Mouse (Mus musculus): Measurements from ENCODE around the gene Hpse2. TPM values are rescaled to one million over a fixed set of nuclear protein-coding genes. Genes with fewer than 3 reads are reported as not detected.

Hpse2 gene
- polyA plus RNA-seq, 1 experiment from 2014 or later, result 3.3 TPM

- H3K4me2 ChIP-seq (replicated peaks; ENCODE audit: low read depth), result no peak overlapping the region
- no peak overlapping the region for H3K4me3 ChIP-seq (ENCODE audit: low read depth, low read length)
- TF ChIP-seq CTCF (IDR thresholded peaks at IDR 0.05; ENCODE audit: low read depth), result no peak
- no peaks in the 10 kb centered on the region for H3K9me3 ChIP-seq (ENCODE audit: control insufficient read depth)
- H3K27ac ChIP-seq (ENCODE audit: low read depth, low read length), result no peak overlapping the region
- WGBS, result 81% methylated on average over 6 of the region's 6 CpGs
- H3K9ac ChIP-seq (ENCODE audit: low read depth, low read length), result no peak overlapping the region
- no peak for ATAC-seq
- H3K27me3 ChIP-seq (replicated peaks; ENCODE audit: control insufficient read depth, insufficient read depth, low read length), result no peaks in the 10 kb centered on the region
- 0 out of 2 replicates have a peak, but pooled peaks cover 3% of the 10 kb centered on the region for H3K4me1 ChIP-seq (replicated peaks; ENCODE audit: control insufficient read depth, insufficient read depth, low read length)
- no peaks in the 10 kb centered on the region; the same call in 1 of the 2 replicates for H3K36me3 ChIP-seq (ENCODE audit: control insufficient read depth, insufficient read depth)
Observed at GRCm38 (mm10) chr19:42756671-42757070, 631.5 kb downstream of the Hpse2 start.

- Histone ChIP-seq H3K27me3 (replicated peaks; ENCODE audit: control insufficient read depth, insufficient read depth, low read length) (no peaks in the 10 kb centered on the region), H3K4me3 (ENCODE audit: low read depth, low read length) (no peak overlapping the region), H3K9me3 (ENCODE audit: control insufficient read depth) (no peaks in the 10 kb centered on the region), H3K36me3 (ENCODE audit: control insufficient read depth, insufficient read depth) (no peaks in the 10 kb centered on the region; the same call in 1 of the 2 replicates), H3K9ac (ENCODE audit: low read depth, low read length) (no peak overlapping the region), H3K4me1 (replicated peaks; ENCODE audit: control insufficient read depth, insufficient read depth, low read length) (0 out of 2 replicates have a peak, but pooled peaks cover 3% of the 10 kb centered on the region), H3K4me2 (replicated peaks; ENCODE audit: low read depth) (no peak overlapping the region), H3K27ac (ENCODE audit: low read depth, low read length) (no peak overlapping the region)
- ATAC-seq, result no peak
- 70% methylated on average over 15 of the region's 15 CpGs for WGBS
- no peak for TF ChIP-seq CTCF (IDR thresholded peaks at IDR 0.05; ENCODE audit: low read depth)
Observed at GRCm38 (mm10) chr19:42755148-42755870, 632.8 kb downstream of the Hpse2 start.

GRCm38 (mm10) chr19:42753141-42753917 is 634.8 kb downstream of the Hpse2 start:
- 14% methylated on average over 11 of the region's 11 CpGs for WGBS
- no peaks in the 10 kb centered on the region; the same call in 1 of the 2 replicates for H3K36me3 ChIP-seq (ENCODE audit: control insufficient read depth, insufficient read depth)
- H3K4me1 ChIP-seq (replicated peaks; ENCODE audit: control insufficient read depth, insufficient read depth, low read length), result peaks cover 9% of the 10 kb centered on the region; the same call in 1 of the 2 replicates
- peak overlapping the region; percentile 94 for H3K27ac ChIP-seq (ENCODE audit: low read depth, low read length)
- H3K9ac ChIP-seq (ENCODE audit: low read depth, low read length), result no peak overlapping the region
- TF ChIP-seq CTCF (IDR thresholded peaks at IDR 0.05; ENCODE audit: low read depth), result no peak
- H3K4me3 ChIP-seq (ENCODE audit: low read depth, low read length), result peak overlapping the region; percentile 38; the same call in 1 of the 2 replicates
- no peaks in the 10 kb centered on the region for H3K9me3 ChIP-seq (ENCODE audit: control insufficient read depth)
- peak overlapping the region; percentile 72 for H3K4me2 ChIP-seq (replicated peaks; ENCODE audit: low read depth)
- H3K27me3 ChIP-seq (replicated peaks; ENCODE audit: control insufficient read depth, insufficient read depth, low read length), result no peaks in the 10 kb centered on the region
- ATAC-seq, result peak; percentile 69

- peak; percentile 87 for ATAC-seq
- peak within 1 kb of the TSS; percentile 72 for H3K4me2 ChIP-seq (replicated peaks; ENCODE audit: low read depth)
- H3K4me1 ChIP-seq (replicated peaks; ENCODE audit: control insufficient read depth, insufficient read depth, low read length), result peaks cover 9% of the 10 kb centered on the region; the same call in 1 of the 2 replicates
- H3K27me3 ChIP-seq (replicated peaks; ENCODE audit: control insufficient read depth, insufficient read depth, low read length), result no peaks in the 10 kb centered on the region
- TF ChIP-seq CTCF (IDR thresholded peaks at IDR 0.05; ENCODE audit: low read depth), result no peak
- no peaks in the 10 kb centered on the region for H3K9me3 ChIP-seq (ENCODE audit: control insufficient read depth)
- WGBS, result 3% methylated on average over 22 of the region's 22 CpGs
- peak within 1 kb of the TSS; percentile 76 for H3K9ac ChIP-seq (ENCODE audit: low read depth, low read length)
- peak within 1 kb of the TSS; percentile 38 for H3K4me3 ChIP-seq (ENCODE audit: low read depth, low read length)
- no peaks in the 10 kb centered on the region; the same call in 1 of the 2 replicates for H3K36me3 ChIP-seq (ENCODE audit: control insufficient read depth, insufficient read depth)
- H3K27ac ChIP-seq (ENCODE audit: low read depth, low read length), result peak within 1 kb of the TSS; percentile 94
Observed at GRCm38 (mm10) chr19:42752363-42752931, 635.7 kb downstream of the Hpse2 start, which contains the start of gene Pyroxd2. Gene Pyroxd2, minus strand, starts transcription at chr19:42752775.

- WGBS, result 43% methylated on average over 11 of the region's 11 CpGs
- Histone ChIP-seq H3K9ac (ENCODE audit: low read depth, low read length) (no peak overlapping the region), H3K9me3 (ENCODE audit: control insufficient read depth) (no peaks in the 10 kb centered on the region), H3K27me3 (replicated peaks; ENCODE audit: control insufficient read depth, insufficient read depth, low read length) (no peaks in the 10 kb centered on the region), H3K4me3 (ENCODE audit: low read depth, low read length) (no peak overlapping the region), H3K27ac (ENCODE audit: low read depth, low read length) (peak overlapping the region; percentile 51), H3K4me1 (replicated peaks; ENCODE audit: control insufficient read depth, insufficient read depth, low read length) (peaks cover 9% of the 10 kb centered on the region; the same call in 1 of the 2 replicates), H3K4me2 (replicated peaks; ENCODE audit: low read depth) (0 out of 2 replicates have a peak overlapping the region, but pooled peaks have one; percentile 7), H3K36me3 (ENCODE audit: control insufficient read depth, insufficient read depth) (no peaks in the 10 kb centered on the region)
- peak; percentile 55 for ATAC-seq
- TF ChIP-seq CTCF (IDR thresholded peaks at IDR 0.05; ENCODE audit: low read depth), result no peak
Observed at GRCm38 (mm10) chr19:42750196-42750595, 638.0 kb downstream of the Hpse2 start.

GRCm38 (mm10) chr19:42746702-42747101 is 641.5 kb downstream of the Hpse2 start:
- H3K4me2 ChIP-seq (replicated peaks; ENCODE audit: low read depth), result no peak overlapping the region

More at GRCm38 (mm10) chr19:42746702-42747101, 641.5 kb downstream of the Hpse2 start:
- ATAC-seq, result no peak
- 92% methylated on average over 8 of the region's 8 CpGs for WGBS
- H3K36me3 ChIP-seq (ENCODE audit: control insufficient read depth, insufficient read depth), result no peaks in the 10 kb centered on the region
- no peak overlapping the region for H3K9ac ChIP-seq (ENCODE audit: low read depth, low read length)
- TF ChIP-seq CTCF (IDR thresholded peaks at IDR 0.05; ENCODE audit: low read depth), result no peak
- no peaks in the 10 kb centered on the region for H3K9me3 ChIP-seq (ENCODE audit: control insufficient read depth)
- no peak overlapping the region for H3K4me3 ChIP-seq (ENCODE audit: low read depth, low read length)
- no peaks in the 10 kb centered on the region for H3K27me3 ChIP-seq (replicated peaks; ENCODE audit: control insufficient read depth, insufficient read depth, low read length)
- peaks cover 6% of the 10 kb centered on the region; the same call in 1 of the 2 replicates for H3K4me1 ChIP-seq (replicated peaks; ENCODE audit: control insufficient read depth, insufficient read depth, low read length)
- H3K27ac ChIP-seq (ENCODE audit: low read depth, low read length), result no peak overlapping the region
